ENCODE assay signal across 8 mouse cellular contexts in the genomic region with DNA sequence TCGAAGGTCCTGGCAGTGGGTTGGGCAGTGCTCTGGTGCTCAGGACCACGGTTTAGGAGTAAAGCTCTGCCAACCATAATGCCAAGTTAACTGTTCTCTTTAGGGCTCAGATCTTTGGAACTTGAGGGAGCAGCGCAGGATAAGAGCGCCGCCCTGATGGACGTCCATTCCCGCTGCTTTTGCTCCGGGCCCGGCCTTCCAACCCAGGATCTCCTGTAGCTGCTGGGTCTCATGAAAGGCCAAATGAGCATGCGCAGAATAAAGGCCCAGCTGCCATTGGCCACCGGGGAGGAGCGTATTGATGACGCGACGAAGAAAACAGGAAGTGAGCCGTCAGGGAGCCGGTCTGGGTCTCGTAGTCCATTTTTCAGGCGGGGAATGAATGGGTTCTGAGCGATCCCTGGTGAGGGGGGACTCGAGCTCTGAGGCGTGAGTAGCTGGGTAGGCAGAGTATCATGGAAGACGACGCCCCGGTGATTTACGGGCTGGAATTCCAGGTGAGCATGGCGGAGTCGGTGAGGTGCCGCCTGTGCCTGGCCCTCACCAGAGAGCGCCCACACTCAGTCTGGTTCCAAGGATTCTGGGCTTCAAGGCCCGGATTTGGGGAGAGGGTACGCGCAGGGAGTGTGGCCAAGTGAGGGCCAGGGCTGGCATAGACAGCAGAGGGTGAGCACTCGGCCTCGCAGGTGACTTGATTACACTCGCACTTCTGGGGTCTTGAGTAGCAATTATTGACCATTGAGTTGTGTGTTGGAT. TPM values are rescaled to one million over a fixed set of nuclear protein-coding genes. Genes with fewer than 3 reads are reported as not detected.
A peak's percentile ranks its signal among the peaks of the same experiment; 100 is the strongest.
DNase-seq lines count a peak whose midpoint lies in the region; ATAC-seq lines count a peak whose summit lies in the region.

Gene Eipr1, plus strand, starts transcription at position 296 of the 756 bp plus-strand sequence.

- H3K4me1 ChIP-seq in lung, embryonic 16.5 days (replicated peaks; ENCODE audit: control insufficient read depth, insufficient read depth, low read length) = peaks cover 13% of the 10 kb centered on the region

- H3K4me3 ChIP-seq in lung, embryonic 16.5 days (ENCODE audit: low read length) = peak within 1 kb of the TSS; percentile 87

- peak within 1 kb of the TSS; percentile 90 for H3K4me2 ChIP-seq in lung, embryonic 16.5 days (ENCODE audit: low read depth, low read length)

- no peaks in the 10 kb centered on the region for H3K27me3 ChIP-seq in lung, embryonic 16.5 days (ENCODE audit: control insufficient read depth, insufficient read depth, low read depth, low read length)

- peak within 1 kb of the TSS; percentile 73 for H3K9ac ChIP-seq in lung, embryonic 16.5 days (ENCODE audit: low read length)

- peak within 1 kb of the TSS; percentile 53 for H3K27ac ChIP-seq in lung, embryonic 16.5 days (ENCODE audit: low read length)

- H3K9me3 ChIP-seq in lung, embryonic 16.5 days (ENCODE audit: control insufficient read depth, low read length) = no peaks in the 10 kb centered on the region

- 4% methylated on average over 36 of the region's 36 CpGs for WGBS in lung, embryonic 16.5 days

- peak; percentile 90 to 94 for ATAC-seq in hematopoietic stem cell, adult 5-6 weeks (replicated peaks in 1 of 2; ENCODE audit: insufficient read depth in 1 of 2, low FRiP score in 2 of 2, low TSS enrichment in 1 of 2, low read depth in 1 of 2, poor library complexity in 2 of 2, severe bottlenecking in 2 of 2)
- peak; percentile 86 for ATAC-seq in lung, embryonic 16.5 days (ENCODE audit: low read depth)

- peaks cover 3% of the 10 kb centered on the region; the same call in 1 of the 2 replicates for H3K36me3 ChIP-seq in lung, embryonic 16.5 days (ENCODE audit: control insufficient read depth, insufficient read depth, low read length)

- DNase-seq in MEL-GATA-1-ER (ENCODE audit: extremely low read depth, low read depth) = peak; percentile 94
- peak; percentile 81 for DNase-seq in cerebellum, adult 8-10 months
- DNase-seq in forelimb bud, embryonic 11.5 days (ENCODE audit: low read depth, low spot score) = peak; percentile 96
- DNase-seq in layer of hippocampus, adult 9-10 months (ENCODE audit: low spot score) = peak; percentile 87
- peak; percentile 55 for DNase-seq in ovary, postnatal 10 days (ENCODE audit: low spot score)
- DNase-seq in thymus, postnatal 10 days (ENCODE audit: low spot score in 2 of 2) = peak; percentile 84 to 85

RNA-seq across cellular contexts. Expression of gene Eipr1, which starts in this region (rescaled TPM):
- 18.7 and 25.6 TPM in 2 replicates for total RNA-seq in hematopoietic stem cell, adult 5-6 weeks (2017)
- 27.3 and 29.4 TPM in 2 replicates for polyA plus RNA-seq in lung, embryonic 16.5 days (2015; fragmentation: Nextera tagmentation; extraction: Ambion mirVana)

Comparison
In these comparisons a context has a peak if more than half of its experiments do, and no peak if none do; other contexts are left out.
1. Peak in every context shown above with its lines: DNase-seq, ATAC-seq, H3K4me3 ChIP-seq and H3K27ac ChIP-seq.